Mouse (Mus musculus) small intestine, adult 2 months (tissue): ENCODE measurements around the gene Dr1. TPM values are rescaled to one million over a fixed set of nuclear protein-coding genes. Genes with fewer than 3 reads are reported as not detected.
A peak's percentile ranks its signal among the peaks of the same experiment; 100 is the strongest.
"Not testable (repeated sequence)": the region's sequence is repeated elsewhere in the genome, so short reads cannot be mapped to it uniquely, and the experiment has no call there.

ENCODE experiments used
- H3K27ac ChIP-seq: fragments of 200-500 bp; 2 replicates; pipeline ENCODE4 v1.5.1; 2012; ENCODE audit warnings: low read depth, low read length, control low read depth, inconsistent platforms; ENCODE audit not compliant: insufficient read depth
- H3K27me3 ChIP-seq: fragments of 200-500 bp; 2 replicates; pipeline ENCODE4 v1.6.1; 2012; ENCODE audit warnings: mild to moderate bottlenecking, moderate library complexity, low read length, inconsistent platforms; ENCODE audit not compliant: control insufficient read depth, insufficient read depth
- H3K36me3 ChIP-seq: fragments of 200-500 bp; 2 replicates; pipeline ENCODE4 v1.6.1; 2012; ENCODE audit warnings: mild to moderate bottlenecking, low read length, control low read depth, inconsistent platforms; ENCODE audit not compliant: control insufficient read depth, insufficient read depth
- H3K4me1 ChIP-seq: fragments of 200-500 bp; 2 replicates; pipeline ENCODE4 v1.6.1; 2012; ENCODE audit warnings: low read length, inconsistent platforms, mixed read lengths; ENCODE audit not compliant: control insufficient read depth, insufficient read depth, insufficient read length
- H3K4me3 ChIP-seq: fragments of 200-500 bp; 2 replicates; pipeline ENCODE4 v1.5.1; 2012; ENCODE audit warnings: low read depth, mild to moderate bottlenecking, control low read depth, inconsistent platforms, low read length, moderate library complexity
- CTCF ChIP-seq: fragments of 200-500 bp; IDR thresholded peaks from 2 replicates; pipeline ENCODE4 v1.5.1; 2012; ENCODE audit warnings: low read depth, mild to moderate bottlenecking, control low read depth, inconsistent platforms, low read length, moderate library complexity, mixed read lengths; ENCODE audit not compliant: insufficient replicate concordance, insufficient read length; ENCODE audit errors: extremely low read depth
- POLR2A ChIP-seq: fragments of 200-500 bp; IDR thresholded peaks from 2 replicates; pipeline ENCODE4 v1.6.1; 2012; ENCODE audit warnings: low read depth, mild to moderate bottlenecking, control low read depth, inconsistent platforms, low read length, moderate library complexity
- WGBS: fragments of 180-500 bp; shearing (Covaris S2); methylation state at CpG from one replicate; pipeline ENCODE4 v1.1.7; 2018; 5-methylcytosine and 5-hydroxymethylcytosine counted together
- polyA plus RNA-seq: library from polyadenylated mRNA; depleted of rRNA; stranded (reverse); fragments of >200 nt; gene quantifications from 2 replicates; pipeline ENCODE4 v1.2.3, GENCODE M21; 2012; rRNA removed

The Dr1 gene
- polyA plus RNA-seq: 10.7 and 15.8 TPM in 2 replicates

GRCm38 (mm10) chr5:108268127-108269062 is at the start of gene Dr1:
Gene Dr1 (plus strand): TSS chr5:108268897.
- Histone ChIP-seq H3K4me3 (peak within 1 kb of the TSS; percentile 97), H3K27me3 (no peaks in the 10 kb centered on the region), H3K4me1 (peaks cover 9% of the 10 kb centered on the region), H3K36me3 (peaks cover 3% of the 10 kb centered on the region), H3K27ac (peak within 1 kb of the TSS; percentile 95)
- 2% methylated on average over 55 of the region's 55 CpGs for WGBS
- TF ChIP-seq POLR2A (peak; percentile 74), CTCF (no peak)

DNA sequence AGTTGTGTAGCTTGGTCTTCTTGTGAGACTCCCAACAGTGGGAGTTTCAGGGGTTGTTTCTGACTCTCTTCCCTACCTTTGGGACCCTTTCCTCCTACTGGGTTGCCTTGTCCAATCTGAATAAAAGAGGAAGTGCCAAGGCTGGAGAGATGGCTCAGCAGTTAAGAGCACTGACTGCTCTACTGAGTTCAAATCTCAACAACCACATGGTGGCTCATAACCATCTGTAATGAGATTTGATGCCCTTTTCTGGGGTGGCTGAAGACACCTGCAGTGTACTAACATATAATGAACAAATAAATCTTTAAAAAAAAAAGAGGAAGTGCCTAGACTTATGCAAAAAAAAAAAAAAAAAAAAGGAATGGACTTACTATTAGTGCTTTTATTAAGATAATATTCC is 44.6 kb upstream of the Dr1 start:
- TF ChIP-seq CTCF (no peak), POLR2A (no peak)
- H3K27me3 ChIP-seq: no peaks in the 10 kb centered on the region

GRCm38 (mm10) chr5:108226159-108226558 is 42.5 kb upstream of the Dr1 start:
- H3K27me3 ChIP-seq: no peaks in the 10 kb centered on the region
- H3K4me1 ChIP-seq: no peaks in the 10 kb centered on the region
- no peak for TF ChIP-seq CTCF
- TF ChIP-seq POLR2A: no peak
- H3K36me3 ChIP-seq: no peaks in the 10 kb centered on the region
- no peak overlapping the region for H3K4me3 ChIP-seq
- H3K27ac ChIP-seq: no peak overlapping the region

More for the DNA sequence above, 44.6 kb upstream of the Dr1 start:
- no peak overlapping the region for H3K4me3 ChIP-seq
- H3K27ac ChIP-seq: no peak overlapping the region
- no peaks in the 10 kb centered on the region for H3K36me3 ChIP-seq
- H3K4me1 ChIP-seq: no peaks in the 10 kb centered on the region

DNA sequence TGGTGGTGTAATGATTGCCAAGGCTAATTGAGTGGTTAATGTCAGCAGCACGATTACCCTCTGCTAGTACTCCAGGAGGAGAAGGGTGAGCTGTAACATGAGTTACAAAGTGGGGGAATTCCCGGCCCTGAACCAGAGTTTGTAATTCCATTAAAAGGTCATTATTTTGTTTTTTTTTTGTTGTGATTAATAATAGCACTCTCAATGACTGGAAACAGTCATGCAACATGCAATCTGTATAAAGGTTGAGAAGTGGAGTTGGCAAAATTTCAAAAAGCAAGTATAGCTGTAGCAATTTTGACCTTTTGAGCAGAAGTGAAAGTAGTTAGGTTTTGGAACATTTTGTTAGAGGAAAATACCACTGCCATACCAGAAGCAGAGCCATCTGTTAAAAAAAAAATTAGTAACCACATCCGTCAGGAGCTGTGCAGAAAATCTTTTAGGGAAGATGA is 22.4 kb upstream of the Dr1 start:
- Histone ChIP-seq H3K4me3 (no peak overlapping the region), H3K4me1 (no peaks in the 10 kb centered on the region), H3K36me3 (no peaks in the 10 kb centered on the region), H3K27me3 (no peaks in the 10 kb centered on the region), H3K27ac (no peak overlapping the region)
- TF ChIP-seq CTCF (no peak), POLR2A (no peak)
- WGBS: 41% methylated on average over 3 of the region's 3 CpGs

- Histone ChIP-seq H3K27ac (no peak overlapping the region), H3K36me3 (no peaks in the 10 kb centered on the region), H3K4me3 (no peak overlapping the region), H3K27me3 (no peaks in the 10 kb centered on the region), H3K4me1 (no peaks in the 10 kb centered on the region)
- TF ChIP-seq CTCF: no peak
- no peak for TF ChIP-seq POLR2A
- WGBS: 33% methylated on average over 2 of the region's 2 CpGs
These were observed 18.7 kb upstream of the Dr1 start for GRCm38 (mm10) chr5:108250033-108250432.

DNA sequence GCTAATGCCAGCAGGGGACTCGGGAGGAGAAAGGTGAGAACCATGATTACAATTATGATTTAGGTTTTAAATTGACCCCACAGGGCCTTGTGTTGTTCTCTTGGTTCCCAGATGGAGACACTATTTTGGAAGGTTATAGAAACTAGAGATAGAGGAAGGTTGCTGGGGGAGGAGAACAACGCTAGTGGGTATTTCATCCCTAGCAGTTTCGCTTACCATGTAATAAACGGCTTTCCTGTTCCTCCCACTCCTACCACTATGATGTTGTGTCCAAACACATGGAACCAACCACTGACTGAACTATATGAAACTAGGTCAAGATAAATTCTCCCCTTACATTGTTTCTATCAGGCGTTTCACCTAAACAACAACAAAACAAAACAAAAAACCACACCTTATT is 13.4 kb upstream of the Dr1 start:
- H3K27ac ChIP-seq: no peak overlapping the region
- 83% methylated on average over 5 of the region's 5 CpGs for WGBS
- H3K4me3 ChIP-seq: no peak overlapping the region
- no peaks in the 10 kb centered on the region for H3K36me3 ChIP-seq
- H3K4me1 ChIP-seq: no peaks in the 10 kb centered on the region
- TF ChIP-seq CTCF: no peak
- TF ChIP-seq POLR2A: no peak
- H3K27me3 ChIP-seq: no peaks in the 10 kb centered on the region

DNA sequence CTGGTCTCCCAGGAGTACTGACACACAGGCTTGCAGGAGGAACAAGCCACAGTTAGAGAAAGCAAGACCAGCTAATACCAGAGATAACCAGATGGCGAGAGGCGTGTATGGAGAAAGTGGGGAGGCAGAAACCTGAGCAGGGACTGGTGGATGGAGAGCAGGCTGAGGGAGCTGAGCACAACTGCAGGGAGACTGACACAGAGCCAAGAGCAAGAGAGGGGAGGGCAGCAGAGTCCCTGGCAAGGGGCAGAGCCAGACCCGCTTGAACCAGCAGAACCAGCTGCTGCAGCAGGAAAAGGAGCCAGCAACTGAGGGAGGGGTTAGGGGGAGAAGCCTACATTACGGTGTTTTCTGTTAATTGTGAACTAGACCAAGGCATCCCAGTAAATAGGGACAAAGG is 6.0 kb upstream of the Dr1 start:
- Histone ChIP-seq H3K27me3 (no peaks in the 10 kb centered on the region; the same call in 1 of the 2 replicates), H3K4me3 (no peak overlapping the region), H3K36me3 (no peaks in the 10 kb centered on the region), H3K27ac (no peak overlapping the region), H3K4me1 (peaks cover 6% of the 10 kb centered on the region; the same call in 1 of the 2 replicates)
- TF ChIP-seq POLR2A (no peak), CTCF (no peak)
- WGBS: 53% methylated on average over 4 of the region's 4 CpGs

GRCm38 (mm10) chr5:108263785-108264184 is 4.9 kb upstream of the Dr1 start:
- not testable (repeated sequence) for H3K36me3 ChIP-seq, H3K4me3 ChIP-seq, H3K27ac ChIP-seq, H3K4me1 ChIP-seq, H3K27me3 ChIP-seq
- 88% methylated on average over 1 of the region's 1 CpGs for WGBS
